Mouse (Mus musculus): ENCODE measurements around the gene Dnah14.

DNA sequence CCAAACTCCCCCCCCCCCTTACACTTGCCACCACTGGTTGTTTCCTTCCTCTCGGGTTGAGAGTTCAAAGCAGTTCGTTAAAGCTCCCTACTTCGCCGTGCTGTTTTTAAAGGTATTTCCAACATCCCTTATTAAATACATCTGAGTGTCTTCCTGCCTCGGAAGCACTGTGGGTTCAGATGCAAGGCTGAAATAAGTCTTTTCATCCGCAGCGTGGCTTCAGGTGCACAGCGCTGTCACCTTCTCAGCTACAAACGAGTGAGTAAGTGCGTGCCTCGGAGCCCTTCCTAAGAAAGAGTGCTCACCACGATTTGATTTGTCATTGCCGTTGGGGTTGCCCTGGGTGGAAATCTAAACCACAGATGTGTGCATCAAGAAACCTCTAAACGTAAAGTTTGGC lies 266.4 kb downstream of the Dnah14 start, which contains the start of gene Lbr:
- TF ChIP-seq EP300 (optimal IDR thresholded peaks at IDR 0.05) (no peak), CTCF (IDR thresholded peaks at IDR 0.05; ENCODE audit: low read depth) (no peak)

Data from stomach, postnatal 0 days (tissue).